Mouse (Mus musculus) liver, adult 2 months (tissue): ENCODE measurements around the gene Prrt1.

Experiments used
- CTCF ChIP-seq: fragments of 200-500 bp; IDR thresholded peaks from 2 replicates; pipeline ENCODE4 v1.5.1; 2011; ENCODE audit warnings: low read depth, low read length, control low read depth
- POLR2A ChIP-seq: fragments of 200-500 bp; IDR thresholded peaks from 2 replicates; pipeline ENCODE4 v1.6.1; 2011; ENCODE audit warnings: low read length, control low read depth; ENCODE audit not compliant: insufficient read depth; ENCODE audit errors: extremely low read depth

- TF ChIP-seq CTCF = no peak
- no peak for TF ChIP-seq POLR2A
Observed at GRCm38 (mm10) chr17:34596098-34596497, 33.2 kb upstream of the Prrt1 start.
